Mouse (Mus musculus) liver, embryonic 14.5 days (tissue): ENCODE measurements at regions not wholly inside any gene's neighbourhood (a gene's known extent, or its start where the extent isn't known, plus 50 kb on each side); places are given as distances from the start of the nearest gene placed in this dataset.

Experiments used
- CTCF ChIP-seq: IDR thresholded peaks from 2 replicates; pipeline ENCODE4 v1.5.1; 2016; ENCODE audit warnings: antibody characterized with exemption, low read depth, control low read depth
- EP300 ChIP-seq: IDR thresholded peaks from 2 replicates; pipeline ENCODE4 v1.6.1; 2016; ENCODE audit warnings: antibody characterized with exemption, low read depth

GRCm38 (mm10) chr1:193546044-193546432 is 175.9 kb upstream of the Camk1g start:
- TF ChIP-seq EP300 (no peak), CTCF (no peak)
